Mouse (Mus musculus) intestine, postnatal 0 days (tissue): ENCODE measurements around the gene Rai14. TPM values are rescaled to one million over a fixed set of nuclear protein-coding genes. Genes with fewer than 3 reads are reported as not detected.

Experiments used
- ATAC-seq: fragments of 200-750 bp; cut with Nextera tagmentation; 2 replicates; pipeline ENCODE4 v1.8.0; 2017; ENCODE audit warnings: mild to moderate bottlenecking, moderate TSS enrichment, moderate library complexity
- H3K27ac ChIP-seq: fragments of 300-500 bp; sonication (generic); 2 replicates; pipeline ENCODE4 v1.5.1; 2014; ENCODE audit warnings: mild to moderate bottlenecking, low read depth, low read length, moderate library complexity
- H3K27me3 ChIP-seq: fragments of 300-500 bp; sonication (generic); replicated peaks from 2 replicates; pipeline ENCODE4 v1.6.1; 2014; ENCODE audit warnings: low read length, mixed read lengths; ENCODE audit not compliant: control insufficient read depth, insufficient read depth
- H3K36me3 ChIP-seq: fragments of 300-500 bp; sonication (generic); 2 replicates; pipeline ENCODE4 v1.6.1; 2014; ENCODE audit warnings: mild to moderate bottlenecking, moderate library complexity; ENCODE audit not compliant: control insufficient read depth, insufficient read depth
- H3K4me1 ChIP-seq: fragments of 300-500 bp; sonication (generic); replicated peaks from 2 replicates; pipeline ENCODE4 v1.6.1; 2014; ENCODE audit warnings: antibody characterized with exemption, low read length, mixed read lengths; ENCODE audit not compliant: control insufficient read depth, insufficient read depth
- H3K4me2 ChIP-seq: fragments of 300-500 bp; sonication (generic); replicated peaks from 2 replicates; pipeline ENCODE4 v1.6.1; 2014; ENCODE audit warnings: low read depth, mild to moderate bottlenecking, moderate library complexity
- H3K4me3 ChIP-seq: fragments of 300-500 bp; sonication (generic); 2 replicates; pipeline ENCODE4 v1.5.1; 2014; ENCODE audit warnings: low read depth, low read length
- H3K9ac ChIP-seq: fragments of 300-500 bp; sonication (generic); 2 replicates; pipeline ENCODE4 v1.6.1; 2014; ENCODE audit warnings: mild to moderate bottlenecking, low read depth, low read length
- H3K9me3 ChIP-seq: fragments of 300-500 bp; sonication (generic); 2 replicates; pipeline ENCODE4 v1.6.1; 2016; ENCODE audit warnings: mixed run types; ENCODE audit not compliant: control insufficient read depth
- CTCF ChIP-seq: sonication (generic); IDR thresholded peaks from 2 replicates; pipeline ENCODE4 v1.5.1; 2016; ENCODE audit warnings: low read depth, mild to moderate bottlenecking, control low read depth, antibody characterized with exemption, moderate library complexity
- WGBS: fragments of 180-500 bp; shearing (Covaris S2); extraction: QIAGEN DNeasy Blood & Tissue Kit; methylation state at CpG from one replicate; pipeline ENCODE4 v1.1.7; 2014; 5-methylcytosine and 5-hydroxymethylcytosine counted together
- polyA plus RNA-seq: library from polyadenylated mRNA; unstranded; fragments of >200 nt; fragmentation: Nextera tagmentation; extraction: Ambion mirVana; gene quantifications from 2 replicates; pipeline ENCODE4 v1.2.1, GENCODE M21; 2015

The Rai14 gene
- polyA plus RNA-seq, 1 experiment from 2014 or later: 6.2 TPM

DNA sequence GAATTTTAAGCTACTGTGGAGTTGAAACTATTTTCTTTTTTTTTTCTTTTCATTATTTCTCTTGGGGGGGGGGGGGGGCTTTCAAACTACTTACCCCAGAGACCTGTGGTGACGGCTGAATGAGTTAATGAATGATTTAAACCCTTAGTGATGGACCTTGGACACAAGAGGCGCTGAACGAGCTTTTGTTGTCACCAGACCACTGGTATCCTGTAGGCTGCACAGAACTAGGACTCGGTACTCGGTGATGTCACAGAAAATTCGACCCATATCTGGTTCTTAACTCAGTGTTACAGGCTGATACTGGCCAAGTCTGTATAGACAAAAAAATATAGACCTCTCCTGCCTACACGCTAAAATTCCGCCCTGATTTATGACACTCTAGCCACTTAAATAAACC is 69.3 kb downstream of the Rai14 start:
- WGBS: 32% methylated on average over 8 of the region's 8 CpGs

GRCm38 (mm10) chr15:10643819-10644218 is 70.6 kb downstream of the Rai14 start:
- no peak for TF ChIP-seq CTCF
- WGBS: 95% methylated on average over 3 of the region's 3 CpGs
- no peak for ATAC-seq
- H3K9ac ChIP-seq: no peak overlapping the region
- H3K4me3 ChIP-seq: no peak overlapping the region
- no peaks in the 10 kb centered on the region for H3K36me3 ChIP-seq
- H3K4me1 ChIP-seq: no peaks in the 10 kb centered on the region
- H3K9me3 ChIP-seq: no peaks in the 10 kb centered on the region
- no peak overlapping the region for H3K27ac ChIP-seq
- H3K27me3 ChIP-seq: no peaks in the 10 kb centered on the region
- no peak overlapping the region for H3K4me2 ChIP-seq

More for the DNA sequence above, 69.3 kb downstream of the Rai14 start:
- no peak overlapping the region for H3K4me3 ChIP-seq
- H3K9ac ChIP-seq: no peak overlapping the region
- no peaks in the 10 kb centered on the region for H3K27me3 ChIP-seq
- H3K4me1 ChIP-seq: no peaks in the 10 kb centered on the region
- H3K27ac ChIP-seq: no peak overlapping the region
- TF ChIP-seq CTCF: no peak
- no peaks in the 10 kb centered on the region for H3K9me3 ChIP-seq
- no peaks in the 10 kb centered on the region for H3K36me3 ChIP-seq
- ATAC-seq: no peak; the same call in 1 of the 2 replicates
- no peak overlapping the region for H3K4me2 ChIP-seq

GRCm38 (mm10) chr15:10643224-10643623 is 71.2 kb downstream of the Rai14 start:
- no peaks in the 10 kb centered on the region for H3K9me3 ChIP-seq
- WGBS: 68% methylated on average over 4 of the region's 4 CpGs
- H3K27me3 ChIP-seq: no peaks in the 10 kb centered on the region
- ATAC-seq: no peak
- H3K9ac ChIP-seq: no peak overlapping the region
- H3K4me2 ChIP-seq: no peak overlapping the region
- no peak for TF ChIP-seq CTCF
- no peaks in the 10 kb centered on the region for H3K36me3 ChIP-seq
- no peak overlapping the region for H3K27ac ChIP-seq
- no peaks in the 10 kb centered on the region for H3K4me1 ChIP-seq
- H3K4me3 ChIP-seq: no peak overlapping the region

DNA sequence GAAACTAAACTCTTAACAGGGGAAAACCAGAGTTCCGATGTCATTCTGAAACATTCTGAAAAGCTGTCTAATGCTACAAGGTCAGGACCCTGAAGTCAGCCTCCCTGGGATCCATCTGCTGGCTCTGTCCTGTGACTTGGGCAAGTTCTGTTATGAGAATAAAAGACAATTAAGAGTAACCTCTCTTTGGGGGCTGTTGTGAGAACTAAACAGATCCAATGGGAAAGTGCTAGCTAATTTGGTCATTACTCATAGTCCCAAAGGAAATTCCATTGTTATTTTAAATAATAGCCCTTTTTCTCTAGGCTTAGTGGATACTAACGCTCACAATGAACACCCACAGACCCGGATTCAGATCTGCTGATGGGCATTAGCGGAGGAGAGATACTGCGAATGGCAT is 72.0 kb downstream of the Rai14 start:
- no peak overlapping the region for H3K27ac ChIP-seq
- H3K4me2 ChIP-seq: no peak overlapping the region
- H3K36me3 ChIP-seq: no peaks in the 10 kb centered on the region
- WGBS: 79% methylated on average over 5 of the region's 5 CpGs
- no peak for ATAC-seq
- H3K4me3 ChIP-seq: no peak overlapping the region
- no peaks in the 10 kb centered on the region for H3K27me3 ChIP-seq
- H3K9me3 ChIP-seq: no peaks in the 10 kb centered on the region
- no peak overlapping the region for H3K9ac ChIP-seq
- no peak for TF ChIP-seq CTCF
- no peaks in the 10 kb centered on the region for H3K4me1 ChIP-seq

GRCm38 (mm10) chr15:10640721-10641120 is 73.7 kb downstream of the Rai14 start:
- H3K36me3 ChIP-seq: no peaks in the 10 kb centered on the region
- H3K27me3 ChIP-seq: no peaks in the 10 kb centered on the region
- no peak overlapping the region for H3K9ac ChIP-seq
- no peak for ATAC-seq
- H3K9me3 ChIP-seq: no peaks in the 10 kb centered on the region
- no peak overlapping the region for H3K4me3 ChIP-seq
- H3K4me2 ChIP-seq: no peak overlapping the region
- H3K27ac ChIP-seq: no peak overlapping the region
- H3K4me1 ChIP-seq: no peaks in the 10 kb centered on the region
- 91% methylated on average over 3 of the region's 3 CpGs for WGBS
- TF ChIP-seq CTCF: no peak

- no peak overlapping the region for H3K4me3 ChIP-seq
- 76% methylated on average over 6 of the region's 6 CpGs for WGBS
- no peak overlapping the region for H3K4me2 ChIP-seq
- no peak overlapping the region for H3K27ac ChIP-seq
- no peaks in the 10 kb centered on the region for H3K9me3 ChIP-seq
- no peaks in the 10 kb centered on the region for H3K4me1 ChIP-seq
- no peaks in the 10 kb centered on the region for H3K27me3 ChIP-seq
- H3K9ac ChIP-seq: no peak overlapping the region
- no peak for TF ChIP-seq CTCF
- no peak for ATAC-seq
- no peaks in the 10 kb centered on the region for H3K36me3 ChIP-seq
Observed at GRCm38 (mm10) chr15:10637251-10637793, 77.1 kb downstream of the Rai14 start.

DNA sequence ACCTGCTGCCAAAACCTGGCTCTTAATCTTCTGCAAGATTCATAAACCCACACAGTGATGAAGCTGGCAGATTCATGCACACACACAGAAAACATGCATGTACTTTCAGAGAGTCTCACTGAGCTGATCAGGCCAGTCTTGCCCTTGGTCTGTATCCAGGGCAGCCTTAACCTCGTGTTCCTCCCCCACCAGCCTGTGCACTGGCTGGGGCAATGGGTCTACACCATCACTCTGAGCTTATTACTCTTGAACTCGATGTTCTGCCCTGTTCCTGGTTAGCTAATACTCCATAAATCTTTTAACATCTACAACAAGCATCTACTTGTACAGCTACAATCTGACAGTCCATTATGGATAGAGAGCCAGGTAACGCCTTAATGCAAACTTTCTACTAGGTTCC is 77.6 kb downstream of the Rai14 start:
- Histone ChIP-seq H3K4me1 (no peaks in the 10 kb centered on the region), H3K9me3 (no peaks in the 10 kb centered on the region), H3K27ac (no peak overlapping the region), H3K36me3 (no peaks in the 10 kb centered on the region), H3K4me2 (no peak overlapping the region), H3K27me3 (no peaks in the 10 kb centered on the region), H3K4me3 (no peak overlapping the region), H3K9ac (no peak overlapping the region)
- 73% methylated on average over 3 of the region's 3 CpGs for WGBS
- ATAC-seq: no peak
- TF ChIP-seq CTCF: no peak
